Mouse (Mus musculus) embryonic facial prominence, embryonic 14.5 days (tissue): ENCODE measurements around the gene Ino80b. TPM values are rescaled to one million over a fixed set of nuclear protein-coding genes. Genes with fewer than 3 reads are reported as not detected.

Source experiments
- ATAC-seq: fragments of 200-750 bp; cut with Nextera tagmentation; 2 replicates; pipeline ENCODE4 v1.8.0; 2017; ENCODE audit warnings: low read depth, moderate number of reproducible peaks, moderate TSS enrichment
- DNase-seq: peaks from one replicate; pipeline ENCODE4 v3.0.0-alpha.2; 2015; ENCODE audit warnings: low spot score
- H3K27ac ChIP-seq: fragments of 300-500 bp; sonication (generic); replicated peaks from 2 replicates; pipeline ENCODE4 v1.5.1; 2014; ENCODE audit warnings: low read depth, mild to moderate bottlenecking, low read length, moderate library complexity
- H3K27me3 ChIP-seq: fragments of 300-500 bp; sonication (generic); replicated peaks from 2 replicates; pipeline ENCODE4 v1.6.1; 2014; ENCODE audit warnings: low read length; ENCODE audit not compliant: control insufficient read depth, insufficient read depth
- H3K36me3 ChIP-seq: fragments of 300-500 bp; sonication (generic); 2 replicates; pipeline ENCODE4 v1.6.1; 2014; ENCODE audit warnings: low read length, mixed read lengths; ENCODE audit not compliant: control insufficient read depth, insufficient read depth
- H3K4me1 ChIP-seq: fragments of 300-500 bp; sonication (generic); 2 replicates; pipeline ENCODE4 v1.6.1; 2014; ENCODE audit warnings: antibody characterized with exemption, low read length; ENCODE audit not compliant: control insufficient read depth, insufficient read depth
- H3K4me2 ChIP-seq: fragments of 300-500 bp; sonication (generic); 2 replicates; pipeline ENCODE4 v1.6.1; 2014; ENCODE audit warnings: low read depth, mild to moderate bottlenecking, low read length, moderate library complexity, mixed read lengths
- H3K4me3 ChIP-seq: fragments of 300-500 bp; sonication (generic); 2 replicates; pipeline ENCODE4 v1.5.1; 2014; ENCODE audit warnings: low read depth, mild to moderate bottlenecking, low read length
- H3K9ac ChIP-seq: fragments of 300-500 bp; sonication (generic); 2 replicates; pipeline ENCODE4 v1.6.1; 2014; ENCODE audit warnings: low read depth, mild to moderate bottlenecking, low read length, moderate library complexity, mixed read lengths
- H3K9me3 ChIP-seq: fragments of 300-500 bp; sonication (generic); 2 replicates; pipeline ENCODE4 v1.6.1; 2016; ENCODE audit warnings: low read length; ENCODE audit not compliant: control insufficient read depth
- WGBS: fragments of 180-500 bp; shearing (Covaris S2); extraction: QIAGEN DNeasy Blood & Tissue Kit; methylation state at CpG from one replicate; pipeline ENCODE4 v1.1.7; 2014; 5-methylcytosine and 5-hydroxymethylcytosine counted together
- polyA plus RNA-seq: library from polyadenylated mRNA; unstranded; fragments of >200 nt; fragmentation: Nextera tagmentation; extraction: Ambion mirVana; gene quantifications from 2 replicates; pipeline ENCODE4 v1.2.1, GENCODE M21; 2014

Ino80b gene
- polyA plus RNA-seq = 13.6 and 14.1 TPM in 2 replicates

DNA sequence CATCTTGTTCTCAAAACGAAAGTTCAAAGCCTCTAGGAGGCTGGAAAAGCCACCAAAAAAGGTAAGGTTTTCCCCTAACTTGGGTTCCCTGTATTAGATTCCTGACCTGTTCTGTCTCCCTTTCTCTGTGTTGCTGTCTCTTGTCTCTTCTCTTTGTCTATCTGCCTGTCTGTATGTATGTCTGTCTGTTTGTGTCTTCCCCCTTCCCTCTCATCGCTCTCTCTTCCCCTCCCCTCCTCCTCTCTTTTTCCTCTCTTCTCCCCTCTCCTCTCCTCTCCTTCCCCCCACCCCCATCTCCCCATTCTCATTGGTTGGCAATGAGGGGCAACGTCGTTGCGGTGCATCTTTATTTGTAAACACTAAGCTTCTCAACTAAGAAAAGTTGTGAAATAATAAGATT is at the start of gene Ino80b:
Gene Ino80b (minus strand): TSS at position 101 of the 400 bp plus-strand sequence.
- peak within 1 kb of the TSS; percentile 69 for H3K4me3 ChIP-seq
- DNase-seq = no peak

DNA sequence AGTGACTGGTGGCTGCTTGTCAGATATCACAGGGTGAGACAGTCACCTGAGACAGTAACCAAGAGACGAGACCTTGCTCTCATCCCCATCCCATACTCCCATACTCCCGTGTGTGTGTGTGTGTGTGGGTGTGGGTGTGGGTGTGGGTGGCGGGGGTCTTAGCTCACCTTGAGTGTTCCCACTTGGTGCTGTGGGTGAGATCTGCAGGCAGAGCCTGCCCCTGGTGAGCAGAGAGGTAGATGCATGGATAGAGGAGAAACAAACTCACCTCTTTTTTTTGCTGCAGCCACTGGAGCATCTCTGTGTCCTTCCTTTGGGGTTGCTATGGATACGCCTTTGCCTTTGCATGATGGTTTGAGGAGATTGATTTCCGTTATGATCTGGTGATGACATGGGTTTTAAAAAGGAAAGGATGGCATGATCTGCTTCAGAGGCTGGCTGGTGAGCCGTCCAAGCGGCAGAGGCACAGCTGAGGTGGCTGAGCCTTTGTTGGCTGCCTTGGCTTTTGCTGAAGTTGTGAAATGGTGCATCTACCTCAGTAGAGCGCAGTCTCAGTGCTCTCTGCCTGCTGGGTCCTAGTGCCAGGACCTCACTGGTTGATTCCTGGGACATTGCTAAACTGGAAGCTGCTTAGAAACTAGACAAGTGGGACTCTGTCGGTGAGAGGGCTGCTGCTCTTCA is 47.1 kb upstream of the Ino80b start:
- Histone ChIP-seq H3K9me3 (no peaks in the 10 kb centered on the region), H3K4me1 (no peaks in the 10 kb centered on the region), H3K27me3 (no peaks in the 10 kb centered on the region), H3K4me3 (no peak overlapping the region), H3K4me2 (no peak overlapping the region), H3K27ac (no peak overlapping the region), H3K9ac (0 out of 2 replicates have a peak overlapping the region, but pooled peaks have one; percentile 8), H3K36me3 (0 out of 2 replicates have a peak, but pooled peaks cover 5% of the 10 kb centered on the region)
- no peak for ATAC-seq
- DNase-seq = no peak
- WGBS = 63% methylated on average over 9 of the region's 9 CpGs

More for the DNA sequence above, at the start of gene Ino80b:
- Histone ChIP-seq H3K36me3 (0 out of 2 replicates have a peak, but pooled peaks cover 5% of the 10 kb centered on the region), H3K4me1 (peaks cover 22% of the 10 kb centered on the region), H3K27me3 (no peaks in the 10 kb centered on the region), H3K4me2 (peak within 1 kb of the TSS; percentile 79), H3K9ac (peak within 1 kb of the TSS; percentile 71), H3K27ac (peak within 1 kb of the TSS; percentile 42), H3K9me3 (no peaks in the 10 kb centered on the region)
- no peak for ATAC-seq
- WGBS = 33% methylated on average over 5 of the region's 5 CpGs

DNA sequence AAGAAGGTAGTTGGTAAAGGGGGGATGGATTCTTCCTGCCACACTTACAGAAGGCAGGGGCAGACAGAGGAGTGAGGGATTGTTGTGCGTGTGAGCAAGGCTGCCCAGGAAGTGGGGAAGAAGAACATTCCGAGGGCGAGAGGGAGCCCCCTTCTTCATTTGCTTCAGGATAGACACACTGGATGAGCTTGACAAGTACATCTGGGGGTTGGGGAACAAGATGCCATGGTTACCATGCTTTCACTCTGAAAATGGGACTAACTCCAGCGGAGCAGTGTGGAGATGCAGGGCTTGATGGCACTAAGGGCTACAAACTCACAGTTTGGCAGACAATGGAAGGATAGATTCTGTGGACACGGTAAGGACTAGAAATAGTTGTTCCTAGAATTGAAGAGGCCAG is 45.8 kb upstream of the Ino80b start:
- 72% methylated on average over 5 of the region's 5 CpGs for WGBS
- H3K9me3 ChIP-seq = no peaks in the 10 kb centered on the region
- DNase-seq (no peak), ATAC-seq (no peak)
- H3K4me1 ChIP-seq = peaks cover 8% of the 10 kb centered on the region; the same call in 1 of the 2 replicates
- 0 out of 2 replicates have a peak, but pooled peaks cover 3% of the 10 kb centered on the region for H3K36me3 ChIP-seq
- H3K4me3 ChIP-seq = no peak overlapping the region
- peak overlapping the region; percentile 37; the same call in 1 of the 2 replicates for H3K9ac ChIP-seq
- H3K27ac ChIP-seq = no peak overlapping the region
- no peak overlapping the region for H3K4me2 ChIP-seq
- no peaks in the 10 kb centered on the region for H3K27me3 ChIP-seq

GRCm38 (mm10) chr6:83169872-83170271 is 44.6 kb upstream of the Ino80b start:
- no peak overlapping the region for H3K4me2 ChIP-seq
- whole genome bisulfite sequencing = 82% methylated on average over 5 of the region's 5 CpGs

DNA sequence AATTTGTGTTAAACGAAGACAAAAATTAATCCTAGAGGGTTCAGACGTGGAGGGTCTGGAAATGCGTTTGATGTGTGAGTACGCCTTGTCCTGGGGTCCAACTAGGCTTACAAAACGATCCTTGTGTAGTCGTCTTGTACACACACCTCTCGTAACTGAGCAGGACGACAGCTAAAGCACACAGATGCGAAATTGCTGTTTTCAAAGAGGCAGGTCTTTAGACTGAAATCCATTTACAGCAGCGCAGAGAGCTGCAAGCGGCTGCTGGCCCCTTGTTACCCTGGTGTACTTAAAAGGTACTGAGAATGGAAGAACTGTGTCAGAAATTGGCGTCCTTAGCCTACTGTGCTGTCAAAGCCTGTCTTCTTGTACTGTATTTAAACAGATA is 41.0 kb upstream of the Ino80b start:
- H3K27me3 ChIP-seq = peaks cover 14% of the 10 kb centered on the region
- H3K27ac ChIP-seq = peak overlapping the region; percentile 84; the same call in 1 of the 2 replicates
- H3K4me2 ChIP-seq = peak overlapping the region; percentile 82
- no peaks in the 10 kb centered on the region for H3K36me3 ChIP-seq
- H3K9ac ChIP-seq = peak overlapping the region; percentile 87
- peak overlapping the region; percentile 86 for H3K4me3 ChIP-seq
- H3K4me1 ChIP-seq = peaks cover 24% of the 10 kb centered on the region
- no peaks in the 10 kb centered on the region for H3K9me3 ChIP-seq
- WGBS = 2% methylated on average over 12 of the region's 12 CpGs
- ATAC-seq (peak; percentile 10; the same call in 1 of the 2 replicates), DNase-seq (peak; percentile 38)

More at GRCm38 (mm10) chr6:83169872-83170271, 44.6 kb upstream of the Ino80b start:
- H3K4me1 ChIP-seq = peaks cover 12% of the 10 kb centered on the region; the same call in 1 of the 2 replicates
- no peaks in the 10 kb centered on the region for H3K27me3 ChIP-seq
- no peak for ATAC-seq
- DNase-seq = no peak
- H3K9ac ChIP-seq = no peak overlapping the region
- no peak overlapping the region for H3K4me3 ChIP-seq
- H3K9me3 ChIP-seq = no peaks in the 10 kb centered on the region
- H3K27ac ChIP-seq = no peak overlapping the region
- H3K36me3 ChIP-seq = no peaks in the 10 kb centered on the region

DNA sequence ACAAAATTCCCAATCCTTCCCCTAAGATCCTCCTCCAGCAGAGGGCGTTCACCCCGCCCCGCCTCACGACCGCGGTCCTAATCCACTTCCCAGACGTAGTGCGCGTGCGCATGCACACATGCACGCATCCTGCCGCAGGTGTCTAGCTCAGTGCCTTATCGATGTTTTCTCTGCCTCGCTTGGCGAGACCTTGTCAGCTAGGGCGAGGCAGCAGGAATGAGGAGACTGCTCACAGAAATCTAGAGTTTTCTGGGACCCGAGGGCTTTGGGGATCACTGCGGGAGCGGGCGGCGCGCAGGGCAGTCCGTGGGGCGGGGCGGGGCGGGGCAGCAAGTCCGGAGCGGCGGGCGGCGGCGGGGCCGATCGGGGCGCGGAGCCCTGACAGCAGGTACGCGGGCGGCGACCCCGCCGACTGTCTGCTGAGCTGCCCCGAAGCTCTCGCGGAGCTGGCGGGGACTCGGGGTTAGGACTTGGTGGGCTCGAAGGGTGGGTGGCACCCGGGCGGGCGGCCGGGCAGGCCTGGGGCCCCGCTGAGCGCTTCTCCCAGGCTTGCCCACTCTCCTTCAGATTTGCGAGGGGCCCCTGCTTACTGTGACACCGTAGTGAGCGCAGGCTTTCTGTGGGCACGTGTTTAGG is 40.5 kb upstream of the Ino80b start, which contains the start of gene Dctn1:
Gene Dctn1 (plus strand): TSS at position 314 of the 636 bp plus-strand sequence.
- WGBS = 1% methylated on average over 37 of the region's 58 CpGs
- peak within 1 kb of the TSS; percentile 84 for H3K27ac ChIP-seq
- no peaks in the 10 kb centered on the region for H3K36me3 ChIP-seq
- peaks cover 24% of the 10 kb centered on the region for H3K4me1 ChIP-seq
- DNase-seq (peak; percentile 96), ATAC-seq (peak; percentile 89)
- peaks cover 20% of the 10 kb centered on the region for H3K27me3 ChIP-seq
- H3K4me3 ChIP-seq = peak within 1 kb of the TSS; percentile 86
- H3K9me3 ChIP-seq = no peaks in the 10 kb centered on the region
- peak within 1 kb of the TSS; percentile 87 for H3K9ac ChIP-seq
- H3K4me2 ChIP-seq = peak within 1 kb of the TSS; percentile 82

GRCm38 (mm10) chr6:83165026-83165606 is 39.9 kb upstream of the Ino80b start:
- Histone ChIP-seq H3K4me2 (peak overlapping the region; percentile 82), H3K4me3 (peak overlapping the region; percentile 86), H3K9ac (peak overlapping the region; percentile 87), H3K9me3 (no peaks in the 10 kb centered on the region), H3K36me3 (no peaks in the 10 kb centered on the region), H3K27ac (peak overlapping the region; percentile 71; the same call in 1 of the 2 replicates), H3K4me1 (peaks cover 24% of the 10 kb centered on the region), H3K27me3 (peaks cover 26% of the 10 kb centered on the region)
- 1% methylated on average over 6 of the region's 6 CpGs for WGBS
- DNase-seq (no peak), ATAC-seq (peak; percentile 27; the same call in 1 of the 2 replicates)

- Histone ChIP-seq H3K4me2 (peak overlapping the region; percentile 85), H3K27me3 (peaks cover 27% of the 10 kb centered on the region), H3K9me3 (no peaks in the 10 kb centered on the region), H3K27ac (no peak overlapping the region), H3K4me3 (peak overlapping the region; percentile 45), H3K9ac (peak overlapping the region; percentile 61), H3K4me1 (peaks cover 24% of the 10 kb centered on the region), H3K36me3 (no peaks in the 10 kb centered on the region)
- under 1% methylated on average over 8 of the region's 8 CpGs for WGBS
- ATAC-seq (no peak), DNase-seq (peak; percentile 65)
Observed at GRCm38 (mm10) chr6:83162701-83163100, 37.5 kb upstream of the Ino80b start.
